Mouse (Mus musculus) T-helper 1 cell (primary cell): Measurements from ENCODE around the gene Gipc1.

ENCODE experiments used
- in situ Hi-C: fragments of 300-600 bp; cut with MboI, MseI; formaldehyde crosslinking; loops from one replicate; pipeline ENCODE4 v1.15.1; 2025; ENCODE audit warnings: high pct_unique_total_duplicates

Gipc1 gene

GRCm38 (mm10) chr8:83652030-83652743, at the start of gene Gipc1:
Gipc1 (plus strand) TSS chr8:83652677.
- in situ Hi-C loops: no loop called here

DNA sequence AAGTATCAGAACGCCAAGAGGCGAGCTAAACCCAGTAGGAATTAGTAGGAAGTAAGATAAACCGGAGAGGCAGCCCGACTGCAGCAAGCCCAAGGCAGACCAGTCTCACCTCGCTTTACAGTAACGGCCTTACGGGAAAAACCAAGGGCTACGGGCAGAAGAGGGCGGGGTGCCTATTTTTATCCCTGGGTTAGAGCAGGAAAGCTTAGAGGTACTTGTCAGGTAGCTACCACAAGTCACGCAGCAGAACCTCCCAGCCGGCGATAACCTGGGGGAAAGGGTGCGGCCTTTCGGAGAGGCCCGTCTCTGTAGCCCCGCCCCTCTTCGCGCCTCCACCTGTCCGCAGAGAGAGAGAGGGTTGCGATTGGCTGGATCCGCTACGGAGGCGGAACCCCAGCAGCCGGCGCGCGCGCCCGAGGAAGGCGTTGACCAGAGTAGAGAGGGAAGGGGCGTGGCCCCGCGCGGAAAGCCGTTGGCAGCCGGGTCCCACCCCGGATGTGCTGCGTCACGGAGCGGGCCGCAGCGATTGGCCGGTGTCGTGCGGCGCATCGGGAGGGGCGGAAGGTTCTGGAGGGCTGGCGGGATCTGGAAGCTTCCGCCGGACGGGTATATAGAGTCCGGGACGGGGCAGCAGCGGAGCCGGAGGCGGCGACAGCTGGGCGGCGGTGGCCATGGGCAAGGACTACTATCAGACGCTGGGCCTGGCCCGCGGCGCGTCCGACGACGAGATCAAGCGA, 44.6 kb upstream of the Gipc1 start, which contains the start of the genes Tecr and Dnajb1:
Tecr (minus strand) TSS at position 311 of the 737 bp plus-strand sequence.
Dnajb1 (plus strand) TSS at position 533 of the 737 bp plus-strand sequence.
- in situ Hi-C loops: no loop called here

DNA sequence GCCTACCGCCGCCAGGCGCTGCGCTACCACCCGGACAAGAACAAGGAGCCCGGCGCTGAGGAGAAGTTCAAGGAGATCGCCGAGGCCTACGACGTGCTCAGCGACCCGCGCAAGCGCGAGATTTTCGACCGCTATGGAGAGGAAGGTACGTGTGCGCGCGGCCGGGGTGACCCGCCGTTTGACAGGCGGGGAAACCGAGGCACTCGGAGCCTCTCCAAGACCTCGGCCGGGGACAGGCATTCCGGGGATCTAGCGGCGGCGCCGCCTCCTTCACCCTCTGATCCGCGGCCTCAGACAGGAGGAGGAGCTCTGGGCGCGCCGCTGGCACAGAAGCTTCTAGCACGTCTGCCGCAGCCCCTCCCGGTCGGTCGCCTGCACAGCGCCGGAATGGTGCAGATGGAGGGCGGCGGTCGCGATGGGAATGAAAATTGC, 44.1 kb upstream of the Gipc1 start:
- in situ Hi-C loops: no loop called here

DNA sequence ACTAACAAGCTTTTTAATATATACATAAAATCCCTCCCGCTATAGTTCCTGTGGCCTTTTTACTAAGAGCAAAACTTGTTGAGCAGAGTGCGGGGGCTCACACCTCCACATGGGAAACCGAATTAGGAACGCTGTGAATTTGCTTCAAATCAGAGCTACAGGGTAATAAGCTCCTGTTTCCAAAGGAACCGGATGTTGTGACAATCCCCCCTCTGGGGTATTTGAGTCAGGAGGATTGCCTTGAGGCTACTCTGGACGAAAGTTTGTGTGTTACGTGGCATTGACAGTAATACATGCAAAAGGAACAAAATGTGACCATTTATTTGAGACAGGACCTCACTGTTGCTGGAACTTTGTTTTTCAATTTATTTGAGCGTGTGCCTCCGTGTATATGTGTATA, 43.4 kb upstream of the Gipc1 start:
- in situ Hi-C loops: no loop called here

- in situ Hi-C loops: no loop called here
Observed at GRCm38 (mm10) chr8:83609547-83610180, 42.8 kb upstream of the Gipc1 start.

DNA sequence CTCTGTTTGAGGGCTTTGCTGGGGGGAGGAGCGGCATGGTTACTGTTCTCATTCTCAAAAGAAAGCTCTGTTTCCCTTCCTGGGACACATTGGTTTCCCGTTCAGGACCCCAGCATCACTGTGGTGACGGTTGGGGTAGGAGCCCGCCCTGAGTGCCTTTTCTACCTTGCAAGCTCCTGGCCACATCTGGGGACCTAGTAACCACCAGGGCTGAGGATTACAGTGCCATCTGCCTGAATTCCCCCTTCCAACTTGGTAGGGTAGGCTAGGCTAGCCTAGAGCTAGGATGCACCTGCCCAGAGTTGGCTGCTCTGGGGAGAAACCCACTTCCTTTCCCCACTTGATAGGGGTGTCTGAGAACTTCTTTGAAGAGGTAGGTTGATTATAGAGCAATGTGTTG, 40.6 kb upstream of the Gipc1 start:
- in situ Hi-C loops: no loop called here

GRCm38 (mm10) chr8:83613695-83614094, 38.8 kb upstream of the Gipc1 start:
- in situ Hi-C loops: no loop called here

- in situ Hi-C loops: no loop called here
Observed at GRCm38 (mm10) chr8:83616625-83617024, 35.9 kb upstream of the Gipc1 start.

DNA sequence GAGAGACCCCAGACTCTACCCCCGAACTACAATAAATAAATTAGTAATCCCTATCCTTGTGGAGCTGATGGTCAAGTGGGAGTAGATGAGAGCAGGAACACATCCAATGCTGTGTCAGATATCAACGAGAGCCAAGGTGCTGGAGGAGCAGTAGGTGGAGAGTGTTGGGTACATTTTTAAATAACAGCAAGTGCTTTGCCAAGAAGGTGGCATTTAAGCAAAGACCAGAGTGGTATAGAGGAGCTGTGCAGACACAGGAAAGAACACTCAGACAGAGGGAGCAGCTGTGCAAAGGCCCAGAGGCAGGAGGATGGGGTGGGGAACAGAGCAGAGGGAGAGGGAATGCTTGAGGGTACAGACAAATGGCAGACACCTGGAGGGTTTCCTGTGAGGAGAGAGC, 35.4 kb upstream of the Gipc1 start:
- in situ Hi-C loops: no loop called here

GRCm38 (mm10) chr8:83618566-83618965, 33.9 kb upstream of the Gipc1 start:
- in situ Hi-C loops: no loop called here

DNA sequence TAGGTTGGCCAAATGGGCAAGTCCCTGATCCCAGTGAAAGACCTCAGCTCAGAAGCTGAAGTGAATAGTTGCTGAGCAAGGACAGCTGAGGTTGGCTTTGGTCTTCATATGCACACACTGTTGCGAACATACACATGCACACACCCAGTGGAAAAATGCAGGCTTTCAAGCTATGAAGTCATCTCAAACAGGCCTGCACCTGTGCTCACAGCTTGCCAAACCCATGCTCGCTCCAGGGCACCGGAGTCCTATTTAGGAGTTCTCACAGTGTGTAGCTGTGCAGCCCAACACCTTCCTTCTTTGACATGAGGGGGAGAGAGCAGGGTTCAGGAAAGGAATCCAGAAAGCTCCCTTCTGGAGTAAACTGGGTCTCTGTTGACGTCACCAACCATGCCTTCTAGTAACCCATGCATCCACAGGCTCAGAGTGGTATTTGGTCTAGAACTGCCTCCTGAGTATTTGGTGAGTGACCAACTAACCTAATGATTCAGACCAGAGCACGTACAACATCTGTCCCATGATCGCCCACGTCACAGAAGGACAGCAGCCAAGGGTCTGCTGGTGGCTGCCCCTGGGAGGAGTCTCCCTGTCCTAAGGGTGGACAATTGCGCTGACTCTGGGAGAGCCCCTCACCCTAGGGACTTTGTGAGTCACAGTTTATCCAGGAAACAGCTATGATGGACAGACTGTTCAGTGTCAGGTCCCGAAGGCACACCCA, 32.8 kb upstream of the Gipc1 start:
- in situ Hi-C loops: loop anchor here (5.0 kb wide), 1 partner anchor 92 kb away; no protein-coding TSS in a partner anchor

- in situ Hi-C loops: loop anchor here (5.0 kb wide), 1 partner anchor 95 kb away; no protein-coding TSS in a partner anchor
Observed at GRCm38 (mm10) chr8:83621691-83622388, 30.6 kb upstream of the Gipc1 start.

DNA sequence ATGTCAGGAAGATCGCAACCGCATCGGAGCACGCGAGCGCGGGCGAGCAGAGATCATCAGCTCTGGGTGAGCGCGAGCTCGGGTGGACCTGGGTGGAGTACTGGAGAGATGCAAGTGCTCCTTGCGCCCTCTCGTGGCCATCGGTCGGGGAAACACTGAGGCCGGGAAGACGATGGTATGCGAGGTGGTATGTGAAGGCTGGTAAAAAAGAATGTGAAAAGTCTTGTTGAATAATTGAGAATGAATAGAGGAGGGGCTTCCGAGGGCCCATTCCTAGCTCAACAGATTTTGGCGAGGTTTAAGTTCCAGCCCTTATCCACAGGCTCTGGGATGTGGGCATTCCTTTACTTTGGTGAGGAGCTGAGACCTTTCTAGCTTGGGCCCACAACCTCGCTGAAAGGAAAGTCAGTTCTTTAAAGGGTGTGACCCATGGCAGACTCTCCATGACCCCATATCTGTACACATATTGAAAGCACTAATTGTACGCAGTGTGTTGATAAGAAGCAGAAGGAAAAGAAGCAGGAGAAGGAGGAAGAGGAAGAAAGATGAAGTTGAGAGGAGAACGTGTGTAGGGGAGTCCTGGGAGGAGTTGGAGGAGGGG, 30.0 kb upstream of the Gipc1 start:
- in situ Hi-C loops: loop anchor here (5.0 kb wide), 1 partner anchor 95 kb away; no protein-coding TSS in a partner anchor

- in situ Hi-C loops: loop anchor here (5.0 kb wide), 1 partner anchor 96 kb away; no protein-coding TSS in a partner anchor
Observed at GRCm38 (mm10) chr8:83623549-83623948, 28.9 kb upstream of the Gipc1 start.

- in situ Hi-C loops: loop anchor here (5.0 kb wide), 1 partner anchor 97 kb away; no protein-coding TSS in a partner anchor
Observed at GRCm38 (mm10) chr8:83624739-83625138, 27.7 kb upstream of the Gipc1 start.

- in situ Hi-C loops: no loop called here
Observed at GRCm38 (mm10) chr8:83625676-83626299, 26.7 kb upstream of the Gipc1 start.

- in situ Hi-C loops: no loop called here
Observed at GRCm38 (mm10) chr8:83632083-83632707, 20.3 kb upstream of the Gipc1 start.

- in situ Hi-C loops: no loop called here
Observed at GRCm38 (mm10) chr8:83638856-83639255, 13.6 kb upstream of the Gipc1 start.

DNA sequence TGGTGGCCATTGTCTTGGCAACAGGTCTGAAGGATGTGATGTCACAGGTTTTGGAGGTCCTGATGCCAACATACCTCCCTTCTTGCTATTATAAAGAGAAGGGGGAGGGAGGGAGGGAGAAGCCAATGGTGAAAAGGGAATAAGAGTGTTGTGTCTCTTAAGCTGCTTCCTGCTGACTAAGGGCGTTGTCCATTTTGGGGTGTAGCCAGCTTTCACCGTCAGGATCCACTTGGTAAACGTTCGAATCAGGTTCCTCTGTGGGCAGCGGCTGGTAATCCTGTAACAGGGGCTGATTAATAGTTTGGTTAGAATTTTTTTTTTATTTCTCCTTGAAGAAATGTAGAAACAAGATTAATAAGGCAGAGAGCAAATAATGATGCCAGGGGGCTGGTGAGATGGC, 12.8 kb upstream of the Gipc1 start:
- in situ Hi-C loops: no loop called here
